Mouse (Mus musculus): ENCODE measurements around the gene Cst3. TPM values are rescaled to one million over a fixed set of nuclear protein-coding genes. Genes with fewer than 3 reads are reported as not detected.

Cst3 gene
- 646 TPM for polyA plus RNA-seq (2012; fragmentation: generic; extraction: Trizol)

- H3K79me2 ChIP-seq (ENCODE audit: control insufficient read depth, insufficient read depth), result peaks cover 35% of the 10 kb centered on the region
- no peaks in the 10 kb centered on the region for H3K27me3 ChIP-seq (ENCODE audit: control insufficient read depth, insufficient read depth, insufficient read length)
- H3K4me3 ChIP-seq, result peak within 1 kb of the TSS; percentile 91
- peaks cover 13% of the 10 kb centered on the region for H3K36me3 ChIP-seq (ENCODE audit: control insufficient read depth, insufficient read depth)
- peak within 1 kb of the TSS; percentile 49 for H3ac ChIP-seq (ENCODE audit: control insufficient read depth, insufficient read length)
- TF ChIP-seq MYOD1 (IDR thresholded peaks at IDR 0.05; ENCODE audit: control insufficient read depth in 1 of 3, insufficient read length in 2 of 3, low read depth in 2 of 3) (peak in 1 of 3 experiments; percentile 41), REST (IDR thresholded peaks at IDR 0.05; ENCODE audit: insufficient read depth, insufficient read length) (no peak), USF1 (IDR thresholded peaks at IDR 0.05; ENCODE audit: low read depth) (no peak), POLR2A (IDR thresholded peaks at IDR 0.05; ENCODE audit: insufficient read length, low read depth) (peak; percentile 80), MYOG (IDR thresholded peaks at IDR 0.05; ENCODE audit: control insufficient read depth in 1 of 3, insufficient read depth in 1 of 3, insufficient read length in 2 of 3, low read depth in 2 of 3) (peak in 1 of 3 experiments; percentile 34), POLR2AphosphoS2 (IDR thresholded peaks at IDR 0.05; ENCODE audit: insufficient read length, low read depth) (peak; percentile 82)
- peak within 1 kb of the TSS; percentile 90 for H3K4me2 ChIP-seq (ENCODE audit: low read depth)
Observed at GRCm38 (mm10) chr2:148875335-148875811, at the start of gene Cst3. Gene Cst3, minus strand, starts transcription at chr2:148875692.

- no peak overlapping the region for H3K4me3 ChIP-seq
- TF ChIP-seq MAX (IDR thresholded peaks at IDR 0.05; ENCODE audit: low read depth) (no peak), E2F4 (IDR thresholded peaks at IDR 0.05; ENCODE audit: insufficient read depth) (no peak), CEBPB (IDR thresholded peaks at IDR 0.05; ENCODE audit: insufficient read depth, poor library complexity, severe bottlenecking) (no peak), USF1 (IDR thresholded peaks at IDR 0.05; ENCODE audit: low read depth) (no peak), MYOD1 (IDR thresholded peaks at IDR 0.05; ENCODE audit: control insufficient read depth in 1 of 3, insufficient read length in 2 of 3, low read depth in 2 of 3) (no peak), REST (IDR thresholded peaks at IDR 0.05; ENCODE audit: insufficient read depth, insufficient read length) (no peak), POLR2A (IDR thresholded peaks at IDR 0.05; ENCODE audit: insufficient read length, low read depth) (no peak), SRF (IDR thresholded peaks at IDR 0.05; ENCODE audit: control insufficient read depth, insufficient read length, low read depth) (no peak), TCF12 (IDR thresholded peaks at IDR 0.05; ENCODE audit: insufficient read depth, poor library complexity, severe bottlenecking) (no peak), POLR2AphosphoS2 (IDR thresholded peaks at IDR 0.05; ENCODE audit: insufficient read length, low read depth) (no peak), TCF3 (IDR thresholded peaks at IDR 0.05; ENCODE audit: insufficient read length, low read depth) (no peak), MYOG (IDR thresholded peaks at IDR 0.05; ENCODE audit: control insufficient read depth in 1 of 3, insufficient read depth in 1 of 3, insufficient read length in 2 of 3, low read depth in 2 of 3) (no peak)
Observed at GRCm38 (mm10) chr2:148902286-148902685, 26.8 kb upstream of the Cst3 start.

DNA sequence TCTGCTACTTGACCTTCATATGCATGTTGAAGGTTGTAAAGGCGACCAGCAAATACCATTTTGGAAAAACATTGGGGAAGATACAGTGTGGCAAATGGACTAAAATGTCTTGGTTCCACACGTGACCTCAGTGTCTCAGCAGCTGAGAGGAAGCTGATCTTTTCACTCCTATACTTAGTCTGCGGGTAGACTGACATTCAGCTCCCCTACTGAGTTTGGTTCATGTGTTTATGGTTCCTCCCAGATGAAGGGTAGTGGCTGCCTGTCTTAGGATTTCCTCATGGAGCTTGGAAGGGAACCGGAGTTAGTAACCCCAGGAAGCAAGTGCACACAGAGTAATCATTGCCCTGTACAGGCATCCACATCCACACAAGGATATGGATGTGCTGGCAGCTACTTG, 24.8 kb upstream of the Cst3 start:
- TF ChIP-seq SRF (IDR thresholded peaks at IDR 0.05; ENCODE audit: control insufficient read depth, insufficient read length, low read depth) (no peak), POLR2A (IDR thresholded peaks at IDR 0.05; ENCODE audit: insufficient read length, low read depth) (no peak), TCF12 (IDR thresholded peaks at IDR 0.05; ENCODE audit: insufficient read depth, poor library complexity, severe bottlenecking) (no peak), MYOG (IDR thresholded peaks at IDR 0.05; ENCODE audit: control insufficient read depth in 1 of 3, insufficient read depth in 1 of 3, insufficient read length in 2 of 3, low read depth in 2 of 3) (peak in 1 of 3 experiments; percentile 45), REST (IDR thresholded peaks at IDR 0.05; ENCODE audit: insufficient read depth, insufficient read length) (no peak), POLR2AphosphoS2 (IDR thresholded peaks at IDR 0.05; ENCODE audit: insufficient read length, low read depth) (no peak), MAX (IDR thresholded peaks at IDR 0.05; ENCODE audit: low read depth) (no peak), TCF3 (IDR thresholded peaks at IDR 0.05; ENCODE audit: insufficient read length, low read depth) (no peak), E2F4 (IDR thresholded peaks at IDR 0.05; ENCODE audit: insufficient read depth) (no peak), MYOD1 (IDR thresholded peaks at IDR 0.05; ENCODE audit: control insufficient read depth in 1 of 3, insufficient read length in 2 of 3, low read depth in 2 of 3) (no peak), CEBPB (IDR thresholded peaks at IDR 0.05; ENCODE audit: insufficient read depth, poor library complexity, severe bottlenecking) (no peak), USF1 (IDR thresholded peaks at IDR 0.05; ENCODE audit: low read depth) (peak; percentile 68)
- Histone ChIP-seq H3K4me2 (ENCODE audit: low read depth) (no peak overlapping the region), H3K79me2 (ENCODE audit: control insufficient read depth, insufficient read depth) (no peaks in the 10 kb centered on the region), H3ac (ENCODE audit: control insufficient read depth, insufficient read length) (no peak overlapping the region), H3K4me3 (no peak overlapping the region), H3K27me3 (ENCODE audit: control insufficient read depth, insufficient read depth, insufficient read length) (no peaks in the 10 kb centered on the region), H3K36me3 (ENCODE audit: control insufficient read depth, insufficient read depth) (no peaks in the 10 kb centered on the region)

More at GRCm38 (mm10) chr2:148902286-148902685, 26.8 kb upstream of the Cst3 start:
- H3K79me2 ChIP-seq (ENCODE audit: control insufficient read depth, insufficient read depth), result no peaks in the 10 kb centered on the region
- H3K27me3 ChIP-seq (ENCODE audit: control insufficient read depth, insufficient read depth, insufficient read length), result no peaks in the 10 kb centered on the region
- H3ac ChIP-seq (ENCODE audit: control insufficient read depth, insufficient read length), result no peak overlapping the region
- H3K36me3 ChIP-seq (ENCODE audit: control insufficient read depth, insufficient read depth), result no peaks in the 10 kb centered on the region
- peak overlapping the region; percentile 44 for H3K4me2 ChIP-seq (ENCODE audit: low read depth)

- Histone ChIP-seq H3K27me3 (ENCODE audit: control insufficient read depth, insufficient read depth, insufficient read length) (no peaks in the 10 kb centered on the region), H3K36me3 (ENCODE audit: control insufficient read depth, insufficient read depth) (no peaks in the 10 kb centered on the region), H3K4me3 (no peak overlapping the region), H3K4me2 (ENCODE audit: low read depth) (peak overlapping the region; percentile 43), H3ac (ENCODE audit: control insufficient read depth, insufficient read length) (no peak overlapping the region), H3K79me2 (ENCODE audit: control insufficient read depth, insufficient read depth) (no peaks in the 10 kb centered on the region)
- TF ChIP-seq MYOD1 (IDR thresholded peaks at IDR 0.05; ENCODE audit: control insufficient read depth in 1 of 3, insufficient read length in 2 of 3, low read depth in 2 of 3) (peak; percentile 45 to 66 (median 46)), POLR2A (IDR thresholded peaks at IDR 0.05; ENCODE audit: insufficient read length, low read depth) (no peak), TCF12 (IDR thresholded peaks at IDR 0.05; ENCODE audit: insufficient read depth, poor library complexity, severe bottlenecking) (peak; percentile 19), MYOG (IDR thresholded peaks at IDR 0.05; ENCODE audit: control insufficient read depth in 1 of 3, insufficient read depth in 1 of 3, insufficient read length in 2 of 3, low read depth in 2 of 3) (peak; percentile 10 to 43 (median 40)), POLR2AphosphoS2 (IDR thresholded peaks at IDR 0.05; ENCODE audit: insufficient read length, low read depth) (no peak), TCF3 (IDR thresholded peaks at IDR 0.05; ENCODE audit: insufficient read length, low read depth) (no peak), SRF (IDR thresholded peaks at IDR 0.05; ENCODE audit: control insufficient read depth, insufficient read length, low read depth) (no peak), CEBPB (IDR thresholded peaks at IDR 0.05; ENCODE audit: insufficient read depth, poor library complexity, severe bottlenecking) (no peak), MAX (IDR thresholded peaks at IDR 0.05; ENCODE audit: low read depth) (no peak)
Observed at GRCm38 (mm10) chr2:148896219-148896618, 20.7 kb upstream of the Cst3 start.
